Mouse (Mus musculus) thymus, postnatal 10 days (tissue): ENCODE results near the gene Gpr87.
A peak's percentile ranks its signal among the peaks of the same experiment; 100 is the strongest.

Source experiments
- DNase-seq, 2 experiments: peaks; one replicate each; pipeline ENCODE4 v3.0.0; 2021; ENCODE audit warnings: low spot score in 2 of 2

The Gpr87 gene

GRCm38 (mm10) chr3:59139651-59140051 is 55.3 kb downstream of the Gpr87 start:
- no peak for DNase-seq

DNA sequence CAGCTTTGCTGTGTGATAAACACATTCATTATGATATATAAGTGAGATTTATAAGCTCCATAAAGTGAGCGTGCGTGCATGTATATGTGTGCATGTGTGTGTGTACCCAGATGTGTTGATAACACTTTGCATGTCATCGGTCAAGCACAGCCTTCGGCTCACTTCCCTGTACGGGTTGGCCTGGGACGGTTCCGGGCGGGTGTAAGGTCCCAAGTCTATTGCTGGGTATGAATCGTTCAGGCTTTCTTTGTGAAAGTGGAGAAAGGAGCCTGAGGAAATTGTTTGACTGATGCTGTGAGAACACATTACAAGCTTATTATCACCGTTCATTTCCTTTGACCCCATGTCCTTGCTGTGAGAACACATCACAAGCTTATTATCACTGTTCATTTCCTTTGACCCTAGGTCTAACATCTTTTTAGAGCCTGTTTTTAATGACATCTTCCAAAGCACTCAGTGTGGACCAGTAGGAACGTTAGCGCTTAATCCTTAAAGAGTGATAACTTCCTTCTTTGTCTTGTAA is 55.9 kb downstream of the Gpr87 start:
- DNase-seq = no peak

- no peak for DNase-seq
Measured at GRCm38 (mm10) chr3:59135911-59136653, 58.8 kb downstream of the Gpr87 start.

- no peak for DNase-seq
Measured at GRCm38 (mm10) chr3:59133189-59133588, 61.7 kb downstream of the Gpr87 start.

DNA sequence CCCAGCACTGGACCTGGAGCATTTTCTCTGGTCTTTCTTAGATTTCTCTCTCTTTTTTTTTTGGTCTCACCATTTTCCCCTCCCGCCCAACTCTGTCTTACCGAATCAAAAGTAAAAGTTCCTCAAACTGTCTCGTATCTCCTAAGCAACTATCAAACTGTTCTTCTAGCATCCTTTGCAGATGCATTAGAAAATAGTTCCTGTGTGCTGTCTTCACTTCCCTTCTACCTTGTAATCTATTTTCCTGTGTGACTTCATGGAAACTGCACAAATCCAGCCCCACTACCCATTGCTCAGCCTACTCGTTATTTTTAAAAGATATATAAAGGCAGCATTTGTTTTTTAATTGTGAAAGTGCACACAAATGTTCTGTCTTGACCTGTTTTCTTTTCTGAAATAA is 62.9 kb downstream of the Gpr87 start:
- DNase-seq = no peak

DNA sequence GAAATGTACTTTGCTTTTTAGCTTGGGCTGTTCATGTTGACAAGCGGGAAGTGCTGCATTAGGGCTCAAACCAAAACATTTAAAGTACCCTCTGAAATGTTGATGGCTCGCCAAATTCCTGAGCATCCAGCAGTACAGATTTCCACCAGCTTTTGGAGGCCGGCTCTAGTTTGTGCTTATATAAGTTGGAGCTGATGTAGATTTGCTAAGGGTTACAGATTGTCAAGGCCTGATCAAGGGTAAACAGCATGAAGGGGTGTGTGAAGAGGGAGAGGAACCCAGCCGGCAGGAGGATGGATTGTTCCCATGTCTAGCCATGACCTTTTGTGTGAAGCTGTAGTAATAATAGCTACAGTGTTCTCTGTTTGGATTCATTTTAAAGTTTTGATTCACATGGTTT is 63.8 kb downstream of the Gpr87 start:
- DNase-seq = no peak

DNA sequence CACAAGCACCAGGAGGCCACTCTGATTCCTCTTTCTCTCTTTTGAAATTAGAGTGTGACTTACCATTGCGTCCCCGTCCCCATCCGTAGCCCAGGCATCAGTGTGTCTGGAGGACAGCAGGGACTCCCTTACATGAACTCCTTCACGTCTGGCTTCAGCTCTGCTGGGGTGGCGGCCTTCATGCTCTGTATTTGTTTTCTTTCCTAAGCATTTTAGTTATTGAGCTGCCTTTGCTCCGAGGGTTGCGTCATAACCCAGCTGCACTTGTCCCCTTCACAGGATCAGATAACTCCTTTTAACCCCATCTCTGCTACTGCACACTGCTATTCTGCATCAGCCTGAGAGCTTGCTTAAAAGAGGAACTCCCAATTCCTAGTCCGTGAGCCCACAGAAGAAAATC is 64.5 kb downstream of the Gpr87 start:
- peak in 1 of 2 experiments; percentile 17 for DNase-seq

- no peak for DNase-seq
Measured at GRCm38 (mm10) chr3:59129547-59129946, 65.4 kb downstream of the Gpr87 start.
